Mouse (Mus musculus): ENCODE data around the gene Hoxa11.

The Hoxa11 gene

DNA sequence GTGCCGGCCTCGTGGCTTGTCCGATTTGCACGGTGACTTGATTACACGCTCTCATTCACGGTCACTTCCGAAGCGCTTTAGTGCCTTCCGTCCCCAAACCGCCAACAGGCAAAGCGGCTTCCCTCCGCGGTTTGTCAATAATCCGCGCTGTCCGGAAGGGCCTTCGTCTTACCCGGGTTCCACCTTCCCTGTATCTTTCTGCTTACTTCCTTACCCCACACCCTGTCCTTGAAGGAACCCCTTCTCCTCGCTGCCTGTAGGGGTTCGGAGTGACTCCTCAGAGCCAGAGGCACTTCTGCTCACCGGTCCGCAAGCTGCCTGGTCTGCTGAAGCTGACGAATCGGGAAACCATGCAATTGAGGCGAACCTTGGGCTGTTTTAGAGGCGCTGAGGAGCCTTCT lies 793 bp upstream of the Hoxa11 start:
- no peak for DNase-seq

DNA sequence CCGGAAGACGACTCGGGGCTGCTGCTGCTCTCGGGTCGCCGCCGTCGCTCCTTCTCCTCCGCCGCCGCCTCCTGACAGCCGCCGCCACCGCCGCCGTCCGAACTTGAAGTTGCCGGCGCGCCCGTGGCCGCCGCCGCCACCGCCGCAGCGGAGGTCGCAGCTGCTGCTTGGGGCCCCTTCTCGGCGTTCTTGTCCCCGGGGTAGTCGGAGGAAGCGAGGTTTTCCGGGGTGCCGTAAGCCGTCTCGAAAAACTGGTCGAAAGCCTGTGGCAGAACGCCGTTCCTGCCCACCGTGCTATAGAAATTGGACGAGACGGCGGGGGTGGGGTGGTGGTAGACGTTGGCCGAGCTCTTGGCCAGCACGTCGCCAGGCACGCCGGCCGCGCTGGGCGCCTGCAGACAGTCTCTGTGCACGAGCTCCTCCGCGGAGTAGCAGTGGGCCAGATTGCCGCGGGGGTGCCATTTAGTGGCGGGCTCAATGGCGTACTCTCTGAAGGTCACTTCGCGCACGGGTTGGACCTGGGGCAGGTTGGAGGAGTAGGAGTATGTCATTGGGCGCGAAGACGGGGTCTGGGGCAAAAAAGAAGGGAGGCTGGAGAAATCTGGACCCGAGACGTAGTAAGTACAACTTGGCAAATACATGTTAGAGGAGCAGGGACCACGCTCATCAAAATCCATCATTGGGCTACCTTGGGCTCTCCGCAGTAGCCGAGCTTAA lies 412 bp downstream of the Hoxa11 start:
- no peak for DNase-seq

DNA sequence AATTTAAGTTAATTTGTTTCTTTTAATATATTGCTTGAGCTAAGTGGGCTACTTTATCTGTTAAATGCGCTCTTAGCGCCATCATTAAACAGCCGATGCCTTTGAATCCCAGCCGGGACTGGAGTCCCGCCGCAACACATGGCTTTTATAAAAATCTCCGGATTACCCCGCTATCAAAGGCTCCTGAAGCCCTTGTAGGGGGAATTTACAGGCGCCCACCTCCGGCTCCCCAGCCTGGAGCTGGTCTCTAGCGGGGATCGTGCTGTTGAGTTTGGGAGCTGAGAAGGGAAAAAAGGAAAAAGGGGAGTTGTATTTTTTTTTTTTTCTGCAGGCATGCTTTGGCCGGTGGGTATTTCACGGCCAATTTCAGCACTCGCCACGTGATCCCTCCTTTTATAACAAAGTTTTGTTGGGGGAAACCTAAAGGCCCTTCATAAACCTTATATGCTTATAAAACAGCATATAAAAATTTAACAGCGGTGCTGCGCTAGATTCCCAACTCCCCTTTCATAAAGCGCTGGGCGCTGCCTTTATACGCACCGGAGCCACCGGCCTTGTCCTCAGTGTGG lies 1.1 kb downstream of the Hoxa11 start:
- DNase-seq = no peak

DNA sequence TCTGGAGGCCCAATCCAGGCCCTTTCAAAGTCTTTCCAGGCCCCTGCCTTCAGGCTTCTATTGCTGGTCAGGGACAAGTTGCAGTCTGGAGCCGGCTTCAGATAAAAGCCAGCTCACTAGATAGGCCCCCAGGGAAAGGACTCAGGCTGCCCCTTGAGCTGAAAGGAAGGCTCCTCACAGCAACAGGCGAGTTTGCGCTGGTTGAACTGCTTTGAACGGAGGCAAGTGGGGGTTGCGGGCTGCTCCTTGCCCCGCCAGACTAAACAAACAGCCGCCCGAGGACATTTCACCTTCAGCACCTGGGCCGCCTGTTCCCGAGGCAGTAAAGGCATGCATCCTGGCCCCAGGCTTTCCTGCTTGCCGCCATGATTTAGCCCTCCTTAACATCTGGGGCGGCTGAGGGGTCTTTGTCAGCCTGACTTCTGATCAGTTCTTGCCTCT lies 1.9 kb downstream of the Hoxa11 start:
- DNase-seq = no peak

DNA sequence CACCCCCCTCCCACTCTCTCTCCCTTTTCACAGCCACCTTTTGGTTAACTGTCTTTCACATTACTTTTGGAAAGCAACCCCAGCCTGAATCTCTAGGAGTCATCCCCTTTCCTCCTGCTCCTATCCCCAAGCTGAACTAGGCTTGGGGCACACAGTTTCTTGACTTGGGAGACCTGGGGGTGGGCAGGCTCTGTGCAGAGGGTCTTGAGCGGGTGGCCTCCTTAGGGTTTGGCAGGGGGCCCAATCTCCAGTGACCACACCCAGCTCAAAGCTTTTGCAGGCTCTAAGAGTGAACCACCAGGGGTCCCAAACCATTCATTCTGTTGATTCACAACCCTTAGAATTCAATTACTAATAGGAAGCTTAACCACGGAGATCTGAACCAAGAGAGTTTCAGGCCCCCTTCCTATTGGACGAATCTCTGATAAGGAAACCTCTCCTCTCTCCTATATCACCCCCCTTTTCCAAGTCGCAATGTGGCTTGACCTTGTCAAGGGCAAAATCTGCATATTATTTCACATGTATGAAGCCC lies 2.7 kb downstream of the Hoxa11 start:
- no peak for DNase-seq

DNA sequence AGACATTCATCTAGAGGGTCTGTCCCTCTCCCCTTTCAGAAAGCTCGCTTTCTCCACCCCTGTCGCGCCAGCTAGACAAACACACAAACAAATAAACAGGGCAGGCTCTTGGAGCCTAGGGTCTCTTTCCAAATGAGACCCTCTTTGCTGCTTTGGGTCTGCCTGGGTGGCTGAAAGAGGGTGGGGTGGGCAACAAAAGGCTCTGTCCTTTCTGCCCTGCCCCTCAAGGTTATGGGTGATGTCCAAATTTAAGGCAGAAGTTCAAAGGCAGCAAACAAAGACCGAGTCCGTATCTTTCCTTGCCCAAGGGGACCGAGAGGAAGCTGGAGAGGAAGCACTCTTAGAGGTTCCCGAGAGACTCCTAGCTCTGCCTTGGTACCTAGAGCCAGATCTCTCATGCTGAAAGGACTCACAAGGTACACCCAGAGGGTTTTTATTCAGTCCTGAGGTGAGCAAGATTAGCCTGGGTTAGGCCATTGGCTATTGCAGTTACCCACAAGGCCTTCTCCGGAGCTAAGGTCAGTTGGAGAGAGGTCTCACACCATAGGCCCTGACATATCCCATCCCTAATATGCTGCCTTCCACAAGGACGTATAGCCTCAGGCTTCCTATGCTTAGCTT lies 4.5 kb downstream of the Hoxa11 start:
- no peak for DNase-seq

DNA sequence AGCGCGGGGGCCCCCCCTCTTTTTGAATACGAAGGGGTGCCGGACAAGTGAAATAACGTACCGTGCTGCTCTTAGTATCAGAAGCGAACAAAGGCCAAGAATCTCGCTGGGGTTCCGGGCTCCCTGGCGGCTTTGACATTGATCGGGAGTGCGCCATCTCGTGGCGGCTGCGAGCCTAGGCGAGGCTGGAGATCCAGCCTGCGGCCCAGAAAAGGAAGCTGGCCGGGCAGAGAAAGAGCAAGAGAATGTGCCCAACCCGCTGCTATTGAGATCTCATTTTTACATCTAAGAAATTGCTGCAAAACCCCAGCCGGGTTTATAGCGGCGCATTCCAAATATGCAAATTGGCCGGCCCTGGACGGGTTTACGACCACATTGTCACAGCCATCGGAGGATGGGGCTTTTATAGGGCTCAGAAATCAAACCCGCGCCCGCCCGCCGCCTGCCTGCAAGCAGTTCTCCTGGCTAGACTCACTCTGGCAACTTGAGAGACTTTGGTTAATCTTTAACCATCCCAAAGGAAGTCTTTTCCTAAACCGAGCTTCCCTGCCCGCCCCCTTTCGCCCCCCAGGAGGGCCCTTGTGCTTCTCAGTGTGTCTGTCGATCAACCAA lies 5.1 kb downstream of the Hoxa11 start, which contains the start of gene Hoxa10:
Gene Hoxa10, minus strand, starts transcription at position 466 of the 612 bp plus-strand sequence.
- peak; percentile 89 for DNase-seq

DNA sequence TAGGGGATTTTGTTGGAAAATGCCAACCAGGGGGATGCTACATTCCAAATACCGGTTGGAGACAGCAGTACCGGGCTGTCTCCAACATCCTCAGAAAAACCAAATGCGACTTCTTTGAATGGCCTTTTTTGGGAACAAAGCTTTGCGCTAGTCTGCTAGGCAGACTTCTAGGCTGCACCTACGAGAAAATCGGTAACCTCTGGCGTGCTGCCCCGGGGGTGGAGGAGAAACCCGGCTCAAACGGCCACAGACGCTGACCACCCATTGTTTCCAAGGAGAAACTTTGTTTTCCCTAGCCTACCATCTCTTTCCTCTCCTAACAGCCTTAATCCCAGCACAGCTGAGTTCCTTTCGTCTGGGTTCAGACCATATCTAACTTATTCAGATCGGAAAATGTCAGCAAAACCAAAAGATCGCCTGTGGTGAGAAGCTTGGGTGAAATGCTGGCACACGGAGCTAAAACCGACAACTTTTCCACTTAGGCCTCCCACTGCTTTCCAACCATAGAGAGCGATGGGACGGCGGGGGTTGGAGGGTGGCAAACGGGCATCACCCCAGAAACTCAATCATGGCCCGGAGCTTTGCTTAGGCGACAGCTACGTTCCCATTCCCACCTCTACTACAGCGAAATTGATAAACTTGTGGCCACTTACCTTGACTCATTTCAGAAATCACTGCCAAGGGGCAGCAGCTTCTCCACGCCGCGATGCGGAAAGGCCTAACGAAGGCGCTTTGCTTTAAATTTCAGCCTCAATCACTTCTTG lies 5.8 kb downstream of the Hoxa11 start:
- no peak for DNase-seq

DNA sequence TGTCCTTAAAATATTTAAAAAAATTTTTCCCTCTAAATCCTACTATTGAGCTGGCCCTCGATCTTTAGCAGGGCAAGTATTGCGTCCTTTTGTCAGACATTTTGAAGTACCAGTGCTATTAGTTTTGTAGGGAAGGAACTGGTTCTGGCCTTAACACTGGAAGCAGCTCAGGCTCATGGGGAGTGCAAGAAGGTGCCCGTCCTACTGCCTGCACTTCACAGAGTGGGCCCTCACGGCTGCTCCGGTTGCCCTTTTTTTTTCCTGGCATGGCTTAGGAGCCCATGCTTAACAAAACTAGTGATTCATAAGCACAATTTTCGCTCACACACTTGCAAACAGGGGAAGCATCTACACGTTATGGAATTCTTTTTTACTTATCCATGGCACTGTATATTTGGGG lies 6.6 kb downstream of the Hoxa11 start:
- DNase-seq = no peak

DNA sequence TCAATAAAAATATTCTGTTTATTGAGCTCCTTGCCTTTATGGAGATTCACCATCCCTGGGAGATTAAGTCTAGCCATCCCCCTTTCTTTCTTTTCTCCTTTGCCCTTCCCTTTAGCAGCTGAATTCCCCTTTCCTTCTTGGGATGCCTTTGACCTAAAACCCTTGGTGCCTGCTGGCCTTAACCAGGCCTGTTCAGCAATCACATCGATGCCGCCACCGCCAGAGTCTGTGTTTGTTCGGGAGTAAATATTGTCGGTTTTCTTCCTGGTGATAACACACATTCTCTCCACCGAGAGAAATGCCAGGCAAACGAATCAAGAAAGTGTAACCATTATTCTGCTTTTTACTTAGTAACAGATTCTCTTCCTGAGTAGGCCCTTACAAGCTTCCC lies 7.5 kb downstream of the Hoxa11 start:
- DNase-seq = no peak

DNA sequence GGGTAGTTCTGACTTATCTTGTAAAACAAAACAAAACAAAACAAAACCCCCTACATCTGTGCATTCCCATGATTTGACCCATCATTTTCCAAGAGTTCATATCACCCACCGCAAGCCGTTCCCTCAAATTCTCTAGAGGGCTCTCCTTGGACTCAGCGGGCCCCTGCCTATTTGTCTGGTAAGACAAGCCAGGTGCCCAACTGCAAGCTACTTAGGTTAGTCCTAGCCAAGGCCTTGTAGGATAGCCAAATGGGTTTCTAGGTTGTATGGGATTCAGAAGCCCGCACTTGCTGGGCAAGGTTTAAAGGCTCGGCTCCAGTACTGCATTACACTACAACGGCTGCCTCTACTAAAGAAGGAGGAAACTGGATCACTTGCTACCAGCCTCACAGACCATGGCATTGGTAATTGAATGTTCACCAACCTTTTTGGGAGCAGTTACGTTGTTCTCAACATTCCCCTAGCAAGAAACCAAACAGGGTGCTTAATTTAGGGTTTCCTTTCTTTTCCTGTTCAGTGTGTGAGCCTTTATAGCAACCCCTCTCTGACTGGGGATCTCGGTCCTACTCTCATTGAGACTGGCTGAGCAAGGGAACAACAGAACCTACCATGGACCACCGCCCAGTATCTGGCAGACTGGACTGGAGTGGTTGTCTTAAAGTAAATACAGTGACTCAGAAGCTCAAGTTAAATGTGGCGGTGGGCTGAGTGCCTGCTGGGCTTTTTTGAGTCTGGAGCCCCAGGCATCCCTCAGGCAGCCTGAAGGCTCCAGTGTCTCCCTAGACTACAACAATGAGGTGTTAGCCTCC lies 8.1 kb downstream of the Hoxa11 start:
- DNase-seq = no peak

DNA sequence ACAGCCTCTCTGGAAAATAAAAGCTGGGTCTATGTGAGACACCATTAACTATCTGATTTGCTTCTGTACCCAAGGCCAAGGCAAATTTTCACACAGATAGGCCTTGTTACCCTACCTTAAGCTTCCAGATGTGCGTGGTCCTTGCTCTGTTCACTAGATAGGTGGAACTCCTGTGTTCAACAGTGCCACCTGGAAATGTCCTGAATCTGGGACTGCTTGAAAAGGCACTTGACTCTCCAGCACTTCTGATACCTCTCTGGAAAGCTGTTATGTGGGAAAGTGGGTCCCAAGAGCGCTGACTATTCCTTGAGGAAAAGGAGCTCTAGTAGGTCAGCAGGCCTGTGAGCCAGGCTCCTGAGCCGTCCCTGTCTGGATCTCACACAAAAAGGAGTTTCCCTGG lies 8.8 kb downstream of the Hoxa11 start:
- no peak for DNase-seq

DNA sequence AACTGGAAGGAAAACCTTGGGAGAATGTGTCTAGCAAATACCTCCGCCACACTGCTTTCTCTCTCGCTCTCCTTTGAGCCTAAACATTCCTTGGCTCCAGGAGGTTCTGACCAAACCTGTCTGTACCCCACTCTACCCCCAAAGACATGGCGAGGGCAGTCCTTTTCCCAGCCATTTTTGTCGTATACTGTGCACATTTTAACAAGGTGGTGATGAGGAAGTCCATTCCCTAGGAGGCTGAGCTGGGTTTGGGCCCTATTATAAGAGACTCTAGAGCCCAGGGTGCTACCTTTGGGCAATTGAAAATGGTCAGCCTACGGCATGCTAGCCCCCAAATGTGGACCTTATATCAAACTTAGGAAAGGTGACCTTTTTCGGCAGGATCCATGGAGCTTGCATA lies 9.7 kb downstream of the Hoxa11 start:
- DNase-seq = no peak

DNA sequence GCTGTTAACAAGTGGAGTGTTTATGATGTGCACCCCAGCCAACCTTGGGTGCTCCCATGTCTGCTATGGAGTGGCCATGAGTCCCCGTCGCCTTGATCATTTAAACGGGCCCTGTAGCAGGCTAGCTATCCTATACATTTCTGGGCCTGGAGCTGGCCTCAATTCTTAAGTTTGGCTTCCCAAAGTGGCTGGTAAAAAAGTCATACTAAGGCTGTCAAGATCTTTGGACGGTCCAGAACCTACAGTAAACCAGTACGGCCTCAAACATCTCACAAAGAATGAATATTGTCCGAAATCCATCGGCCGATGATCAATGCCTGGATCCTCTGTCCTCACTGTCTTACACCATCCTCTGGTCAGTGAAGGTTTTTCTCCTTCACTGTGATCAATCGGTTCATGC lies 10.3 kb downstream of the Hoxa11 start:
- no peak for DNase-seq

DNA sequence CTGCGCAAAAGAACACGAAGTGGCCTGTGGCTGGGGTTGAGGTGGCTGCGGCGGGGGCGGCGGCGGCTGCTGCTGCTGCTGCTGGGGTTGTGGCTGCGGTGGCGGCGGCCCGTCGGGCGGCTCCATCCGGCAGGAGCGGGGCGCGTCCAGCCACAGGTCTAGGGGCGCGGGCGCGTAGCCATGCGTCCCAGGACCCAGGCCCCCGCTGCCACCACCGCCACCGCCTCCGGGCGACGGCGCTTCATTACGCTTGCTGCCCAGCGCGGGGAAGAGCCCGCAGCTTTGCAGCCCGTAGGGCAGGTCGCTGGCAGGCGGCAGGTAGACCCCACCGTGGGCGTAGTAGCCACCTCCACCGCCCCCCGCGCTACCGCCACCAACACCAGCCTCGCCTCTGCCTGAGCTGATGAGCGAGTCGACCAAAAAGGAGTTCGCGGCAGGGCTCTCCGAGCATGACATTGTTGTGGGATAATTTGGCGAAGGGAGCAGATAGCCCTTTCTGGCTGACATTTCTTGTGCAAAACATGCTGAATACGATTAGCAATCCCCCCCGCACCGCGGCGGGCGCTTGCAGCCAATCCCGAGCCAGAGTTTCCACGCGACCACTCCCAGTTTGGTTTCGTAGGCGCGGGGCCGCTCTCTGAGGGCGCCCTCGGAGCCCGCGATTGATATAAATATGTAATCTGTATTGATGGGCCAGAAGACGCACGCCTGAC lies 11.0 kb downstream of the Hoxa11 start:
- DNase-seq = peak; percentile 72

DNA sequence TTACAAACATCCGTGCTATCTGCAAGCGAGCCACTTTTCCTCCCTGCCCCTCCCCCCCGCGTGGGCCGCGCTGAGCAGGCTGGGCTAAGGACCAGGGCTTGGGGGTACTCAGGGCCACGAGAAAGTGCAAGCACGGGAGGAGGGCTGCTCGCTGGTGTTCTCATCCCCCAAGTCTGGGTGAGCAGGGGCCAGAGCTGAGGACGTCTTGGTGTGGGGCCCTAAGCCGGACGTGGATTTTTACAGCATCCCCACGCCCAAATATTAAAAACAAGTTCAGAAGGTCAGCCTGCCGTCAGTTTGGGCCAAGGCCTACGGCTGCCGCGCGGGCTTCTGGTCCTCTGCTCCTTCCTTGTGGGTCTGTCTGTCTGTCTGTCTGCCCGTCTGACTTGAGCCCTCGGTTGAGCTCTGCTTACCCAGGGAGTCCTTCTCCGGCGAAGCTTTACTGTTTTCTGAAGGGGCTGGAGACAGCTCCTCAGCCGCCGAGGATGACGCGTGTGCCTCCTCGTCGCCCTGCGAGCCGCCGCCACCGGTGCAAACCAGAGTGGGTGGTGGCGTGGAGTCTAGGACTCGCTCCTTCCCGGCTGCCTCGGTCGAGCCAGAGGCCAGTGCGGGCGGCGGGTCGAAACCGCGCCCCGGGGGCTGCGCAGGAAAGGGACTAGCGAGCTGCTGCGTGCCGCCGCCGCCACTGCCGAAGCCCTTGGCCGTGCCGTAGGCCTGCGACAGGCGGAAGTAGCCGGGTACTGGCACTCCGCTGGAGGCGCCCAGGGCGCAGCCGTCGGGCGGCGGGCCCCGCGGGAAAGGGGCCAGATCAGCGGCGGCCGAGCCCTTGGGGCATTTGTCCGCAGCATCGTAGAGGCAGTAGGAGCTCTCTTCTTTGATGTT lies 11.8 kb downstream of the Hoxa11 start:
- peak; percentile 89 for DNase-seq

DNA sequence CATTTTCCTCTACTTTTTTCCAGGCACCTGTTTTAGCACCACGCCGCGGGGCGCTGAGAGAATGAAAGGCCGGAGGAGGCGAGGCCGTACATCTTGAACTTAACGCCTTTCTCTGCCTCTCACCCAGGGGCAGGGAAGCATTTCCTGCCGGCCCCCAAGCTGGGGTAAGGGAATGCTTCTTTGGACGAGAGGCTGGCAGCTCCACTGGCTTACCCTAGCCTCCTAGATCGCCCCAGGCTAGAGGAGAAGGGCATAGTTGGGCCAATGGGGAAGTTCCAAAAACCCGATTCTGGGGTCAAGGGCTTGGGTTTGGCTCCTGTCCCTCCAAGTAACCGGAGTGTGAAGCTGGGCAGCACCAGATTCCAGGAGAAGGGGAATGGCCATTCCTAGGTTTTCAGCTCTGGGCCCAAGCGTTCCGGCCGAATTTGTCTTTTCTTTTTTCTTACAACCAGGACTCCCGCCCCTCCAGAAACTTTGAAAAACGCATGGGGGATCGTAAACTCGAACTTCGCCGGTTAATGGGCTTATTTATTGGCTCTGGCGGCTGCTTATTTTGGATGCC lies 12.5 kb downstream of the Hoxa11 start:
- DNase-seq = no peak

DNA sequence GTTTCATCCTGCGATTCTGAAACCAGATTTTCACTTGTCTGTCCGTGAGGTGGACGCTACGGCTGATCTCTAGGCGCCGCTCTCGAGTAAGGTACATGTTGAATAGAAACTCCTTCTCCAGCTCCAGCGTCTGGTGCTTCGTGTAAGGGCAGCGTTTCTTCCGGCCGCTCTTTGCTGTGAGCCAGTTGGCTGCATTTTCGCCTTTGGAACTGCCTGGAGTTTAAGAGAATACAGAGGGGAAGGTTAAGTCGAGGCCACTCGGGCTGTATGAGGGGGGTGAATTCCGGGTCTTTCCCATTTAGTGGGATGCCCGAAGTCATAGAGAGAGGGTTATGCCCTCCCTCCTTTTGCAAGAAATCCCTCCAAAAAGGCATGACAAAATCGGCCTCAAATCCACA lies 13.0 kb downstream of the Hoxa11 start:
- peak; percentile 73 for DNase-seq

DNA sequence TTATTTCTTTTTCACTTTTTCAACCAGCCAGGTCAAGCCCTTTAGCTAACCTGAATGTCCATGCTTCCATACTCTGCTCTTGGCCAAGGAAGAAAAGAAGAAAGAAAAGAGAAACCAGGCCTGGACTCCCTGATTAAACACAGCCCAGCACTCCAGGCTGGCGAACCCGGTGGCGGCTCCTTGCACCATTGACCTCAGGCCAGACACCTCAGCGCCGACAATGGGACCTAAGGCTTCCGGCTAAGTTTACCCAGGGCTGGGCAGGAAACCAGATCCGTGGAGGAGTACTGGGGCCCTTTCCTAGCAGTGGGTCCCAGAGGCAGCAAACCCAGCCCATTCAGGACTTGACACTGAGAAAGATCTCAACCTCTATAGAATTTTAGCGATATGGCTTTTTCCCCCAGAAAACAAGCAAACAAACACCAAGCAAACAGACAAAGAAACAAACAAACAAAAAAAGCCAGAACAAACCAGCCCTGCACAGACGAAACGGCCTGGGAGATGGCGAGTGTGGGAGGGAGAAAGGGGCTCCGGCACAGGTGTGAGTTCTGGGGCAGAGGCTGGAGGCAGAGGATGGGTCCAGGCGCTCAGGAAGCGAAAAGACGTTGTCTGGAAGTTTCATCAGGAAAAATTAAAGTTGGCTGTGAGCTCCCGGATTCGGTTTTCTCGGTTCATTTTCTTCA lies 13.6 kb downstream of the Hoxa11 start:
- DNase-seq = peak; percentile 59
